ENCODE assay signal across 8 mouse cellular contexts in the genomic region with DNA sequence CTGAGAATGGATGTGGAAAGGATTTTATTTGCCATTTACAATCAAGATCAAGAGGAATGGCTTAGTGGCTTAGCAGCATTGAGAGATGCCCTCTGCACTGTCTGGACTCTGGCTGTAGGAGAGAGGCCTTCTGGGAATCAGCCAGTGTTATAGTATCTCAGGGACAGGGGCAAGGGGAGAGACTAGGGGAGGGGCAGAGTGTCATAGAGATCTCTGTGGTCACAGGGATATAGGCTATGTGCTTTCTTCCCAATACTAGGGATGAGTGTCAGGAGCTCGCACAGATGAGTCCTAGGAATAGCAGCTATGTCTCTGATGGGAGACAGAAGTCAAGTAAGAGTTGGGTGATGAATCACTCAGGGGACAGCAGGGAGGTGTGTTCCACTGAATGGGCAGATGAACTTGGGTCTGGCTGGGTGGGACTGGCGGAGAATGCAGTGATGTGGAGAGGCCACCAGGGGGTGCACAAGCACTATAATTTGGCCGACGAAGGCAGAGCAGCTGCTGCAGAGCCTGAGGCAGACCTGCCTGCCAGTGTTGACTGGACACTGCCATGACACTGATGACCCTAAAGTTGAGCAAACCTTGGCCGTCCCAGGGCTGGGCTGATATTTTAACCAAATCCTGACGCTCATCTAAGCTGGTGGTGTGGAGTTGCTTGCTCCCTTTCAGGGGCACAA. TPM values are rescaled to one million over a fixed set of nuclear protein-coding genes. Genes with fewer than 3 reads are reported as not detected.
DNase-seq lines count a peak whose midpoint lies in the region; ATAC-seq and TF ChIP-seq lines count a peak whose summit lies in the region.

No protein-coding gene starts in this region.

- WGBS in intestine, embryonic 14.5 days: 10% methylated on average over 6 of the region's 6 CpGs
- WGBS in liver, embryonic 11.5 days: 11% methylated on average over 6 of the region's 6 CpGs

- no peaks in the 10 kb centered on the region for H3K9me3 ChIP-seq in intestine, embryonic 14.5 days (ENCODE audit: control insufficient read depth, low read length)
- H3K9me3 ChIP-seq in liver, embryonic 11.5 days (ENCODE audit: control insufficient read depth, low read length): no peaks in the 10 kb centered on the region

- no peaks in the 10 kb centered on the region for H3K27me3 ChIP-seq in intestine, embryonic 14.5 days (replicated peaks; ENCODE audit: control insufficient read depth, insufficient read depth, low read length)
- no peaks in the 10 kb centered on the region for H3K27me3 ChIP-seq in liver, embryonic 11.5 days (replicated peaks; ENCODE audit: control insufficient read depth, insufficient read depth, low read length)
- H3K27me3 ChIP-seq in myocyte (ENCODE audit: control insufficient read depth, insufficient read depth, insufficient read length): no peaks in the 10 kb centered on the region

- H3K36me3 ChIP-seq in intestine, embryonic 14.5 days (ENCODE audit: control insufficient read depth, insufficient read depth, low read length): no peaks in the 10 kb centered on the region
- no peaks in the 10 kb centered on the region for H3K36me3 ChIP-seq in liver, embryonic 11.5 days (ENCODE audit: control insufficient read depth, insufficient read depth, low read length)
- H3K36me3 ChIP-seq in myocyte (ENCODE audit: control insufficient read depth, insufficient read depth): no peaks in the 10 kb centered on the region

- no peak overlapping the region for H3K4me2 ChIP-seq in intestine, embryonic 14.5 days (ENCODE audit: low read length)
- H3K4me2 ChIP-seq in liver, embryonic 11.5 days: no peak overlapping the region
- H3K4me2 ChIP-seq in myocyte (ENCODE audit: low read depth): no peak overlapping the region

- no peak for TF ChIP-seq POLR2A in myocyte (IDR thresholded peaks at IDR 0.05; ENCODE audit: insufficient read length, low read depth)

- peak; percentile 60 to 74 for DNase-seq in left cerebral cortex, adult 2 months (ENCODE audit: extremely low spot score in 1 of 2, low spot score in 2 of 2)
- DNase-seq in left cerebral cortex, adult 8-10 months (ENCODE audit: low spot score in 2 of 2): no peak
- peak; percentile 49 for DNase-seq in cerebellum, adult 8-10 months
- DNase-seq in gastrocnemius, adult 18-20 months (ENCODE audit: low spot score): peak; percentile 55
- DNase-seq in intestine, embryonic 14.5 days (ENCODE audit: low spot score): peak; percentile 78
- DNase-seq in liver, embryonic 11.5 days (ENCODE audit: low spot score): peak; percentile 55
- peak; percentile 82 for DNase-seq in testis, postnatal 10 days (ENCODE audit: low spot score)

- intact Hi-C loops in left cerebral cortex, adult 2 months (cut with DNase I): loop anchor here (5.0 to 10.0 kb wide), 2 partner anchors 519 to 641 kb away; no protein-coding TSS in a partner anchor

- no peak overlapping the region for H3K4me3 ChIP-seq in left cerebral cortex, adult 2 months
- no peak overlapping the region for H3K4me3 ChIP-seq in intestine, embryonic 14.5 days (ENCODE audit: low read depth, low read length)
- H3K4me3 ChIP-seq in liver, embryonic 11.5 days (ENCODE audit: low read depth, low read length): no peak overlapping the region
- H3K4me3 ChIP-seq in myocyte: no peak overlapping the region

- no peak overlapping the region for H3K27ac ChIP-seq in left cerebral cortex, adult 2 months
- no peak overlapping the region for H3K27ac ChIP-seq in intestine, embryonic 14.5 days (ENCODE audit: low read depth)
- H3K27ac ChIP-seq in liver, embryonic 11.5 days (ENCODE audit: low read depth, low read length): no peak overlapping the region

- no peaks in the 10 kb centered on the region for H3K4me1 ChIP-seq in intestine, embryonic 14.5 days (replicated peaks; ENCODE audit: control insufficient read depth, insufficient read depth, low read length)
- H3K4me1 ChIP-seq in liver, embryonic 11.5 days (replicated peaks; ENCODE audit: control insufficient read depth, insufficient read depth, low read length): no peaks in the 10 kb centered on the region

- TF ChIP-seq CTCF in left cerebral cortex, adult 2 months (IDR thresholded peaks at IDR 0.05): peak; percentile 92

- H3K9ac ChIP-seq in intestine, embryonic 14.5 days (ENCODE audit: low read length): no peak overlapping the region
- H3K9ac ChIP-seq in liver, embryonic 11.5 days (ENCODE audit: low read depth, low read length): no peak overlapping the region

- no peak; the same call in 1 of the 2 replicates for ATAC-seq in intestine, embryonic 14.5 days (replicated peaks; ENCODE audit: low FRiP score, low TSS enrichment, low read depth)
- peak; percentile 35; the same call in 1 of the 2 replicates for ATAC-seq in liver, embryonic 11.5 days (replicated peaks; ENCODE audit: low FRiP score)

- no peak overlapping the region for H3ac ChIP-seq in myocyte (ENCODE audit: control insufficient read depth, insufficient read length)

- no peaks in the 10 kb centered on the region for H3K79me2 ChIP-seq in myocyte (ENCODE audit: control insufficient read depth, insufficient read depth)

TF ChIP-seq in myocyte, 11 proteins besides CTCF, POLR2A, EP300 and RAD21:
- no peak for TF ChIP-seq MAX (IDR thresholded peaks at IDR 0.05; ENCODE audit: low read depth)
- TF ChIP-seq POLR2AphosphoS2 (IDR thresholded peaks at IDR 0.05; ENCODE audit: insufficient read length, low read depth): no peak
- TF ChIP-seq MYOD1 (IDR thresholded peaks at IDR 0.05; ENCODE audit: control insufficient read depth in 1 of 3, insufficient read length in 2 of 3, low read depth in 2 of 3): peak in 1 of 3 experiments; percentile 60
- TF ChIP-seq MYOG (IDR thresholded peaks at IDR 0.05; ENCODE audit: control insufficient read depth in 1 of 3, insufficient read depth in 1 of 3, insufficient read length in 2 of 3, low read depth in 2 of 3): peak in 2 of 3 experiments; percentile 13 to 67
- no peak for TF ChIP-seq CEBPB (IDR thresholded peaks at IDR 0.05; ENCODE audit: insufficient read depth, poor library complexity, severe bottlenecking)
- TF ChIP-seq USF1 (IDR thresholded peaks at IDR 0.05; ENCODE audit: low read depth): no peak
- no peak for TF ChIP-seq SRF (IDR thresholded peaks at IDR 0.05; ENCODE audit: control insufficient read depth, insufficient read length, low read depth)
- TF ChIP-seq REST (IDR thresholded peaks at IDR 0.05; ENCODE audit: insufficient read depth, insufficient read length): no peak
- TF ChIP-seq E2F4 (IDR thresholded peaks at IDR 0.05; ENCODE audit: insufficient read depth): no peak
- TF ChIP-seq TCF12 (IDR thresholded peaks at IDR 0.05; ENCODE audit: insufficient read depth, poor library complexity, severe bottlenecking): no peak
- TF ChIP-seq TCF3 (IDR thresholded peaks at IDR 0.05; ENCODE audit: insufficient read length, low read depth): no peak
TF ChIP-seq in myocyte: peak in this region for 2.

RNA-seq across cellular contexts. Expression of gene Tmem121, which starts 30.1 kb away (rescaled TPM):
- total RNA-seq in left cerebral cortex, adult 2 months (2021): 10 to 100 TPM; 27.8 to 28.6 TPM
- 10 to 100 TPM; 21.4 to 23.8 (median 23.1) TPM for total RNA-seq in left cerebral cortex, adult 8-10 months (2022)
- under 1 TPM in 1 of 2 experiments, not detected in 1; 0.14 TPM for total RNA-seq in gastrocnemius, adult 18-20 months (2021)
- 6.6 and 7.6 TPM in 2 replicates for polyA plus RNA-seq in intestine, embryonic 14.5 days (2014; fragmentation: Nextera tagmentation; extraction: Ambion mirVana)
- 1.1 and 2.0 TPM in 2 replicates for polyA plus RNA-seq in liver, embryonic 11.5 days (2014; fragmentation: Nextera tagmentation; extraction: Ambion mirVana)
- polyA plus RNA-seq in myocyte (2012; fragmentation: generic; extraction: Trizol): 4.1 TPM

RNA-seq across cellular contexts. Expression of gene Tedc1, which starts 59.6 kb away (rescaled TPM):
- total RNA-seq in left cerebral cortex, adult 2 months (2021): 1 to 10 TPM; 1.7 to 2.2 TPM
- 1 to 10 TPM; 1.0 to 2.1 (median 1.6) TPM for total RNA-seq in left cerebral cortex, adult 8-10 months (2022)
- not detected for total RNA-seq in gastrocnemius, adult 18-20 months (2021)
- polyA plus RNA-seq in intestine, embryonic 14.5 days (2014; fragmentation: Nextera tagmentation; extraction: Ambion mirVana): 24.2 and 27.9 TPM in 2 replicates
- polyA plus RNA-seq in liver, embryonic 11.5 days (2014; fragmentation: Nextera tagmentation; extraction: Ambion mirVana): 23.5 and 24.2 TPM in 2 replicates
- polyA plus RNA-seq in myocyte (2012; fragmentation: generic; extraction: Trizol): 6.6 TPM

Comparison
In these comparisons a context has a peak if more than half of its experiments do, and no peak if none do; other contexts are left out.
1. DNase-seq: peak in left cerebral cortex, adult 2 months (2 of 2), cerebellum, adult 8-10 months (single experiment), gastrocnemius, adult 18-20 months (single experiment), intestine, embryonic 14.5 days (single experiment), liver, embryonic 11.5 days (single experiment) and testis, postnatal 10 days (single experiment); none in left cerebral cortex, adult 8-10 months (0 of 2).
2. RNA of gene Tmem121, which starts 30.1 kb away (total RNA-seq): 27.8 to 28.6 TPM in left cerebral cortex, adult 2 months and 21.4 to 23.8 TPM in left cerebral cortex, adult 8-10 months; 0.14 TPM in gastrocnemius, adult 18-20 months; every median in the first group is over 10 times any median in the second.